In the genomic region with DNA sequence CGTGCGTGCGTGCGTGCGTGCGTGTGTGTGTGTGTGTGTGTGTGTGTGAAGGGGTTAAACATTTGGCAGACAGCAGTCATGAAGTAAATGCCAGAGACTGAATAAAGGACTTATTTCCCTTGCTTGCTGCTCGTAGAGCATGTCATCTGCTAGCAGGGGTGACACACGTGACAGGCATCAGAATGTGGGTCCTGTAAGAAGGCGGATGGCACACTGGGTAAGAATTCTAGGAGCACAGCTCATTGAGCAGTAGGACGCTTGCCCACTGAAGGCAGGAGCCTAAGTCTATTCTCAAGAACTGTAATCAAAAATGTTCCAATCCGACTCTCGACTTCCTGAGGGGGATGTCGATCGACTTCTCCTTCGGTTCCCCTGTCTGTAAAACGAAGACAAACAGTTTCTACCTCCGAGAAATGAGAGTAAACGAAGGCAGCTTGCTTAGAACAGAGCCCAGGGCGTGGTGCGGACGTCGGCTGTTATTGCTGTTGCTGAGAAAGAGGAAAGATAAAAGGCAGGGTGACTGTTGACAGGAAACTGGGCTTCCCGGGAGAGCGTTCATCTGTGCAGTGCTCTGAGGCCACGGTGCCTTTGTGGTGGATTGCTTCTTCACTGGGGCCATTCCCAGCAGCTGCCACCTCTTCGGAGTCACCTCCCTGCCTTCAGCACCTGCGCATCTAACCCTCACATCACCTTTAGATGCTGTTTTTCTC, we compare ENCODE assay signal across 8 mouse cellular contexts.
A peak's percentile ranks its signal among the peaks of the same experiment; 100 is the strongest.
DNase-seq lines count a peak whose midpoint lies in the region; ATAC-seq and TF ChIP-seq lines count a peak whose summit lies in the region.

No protein-coding gene starts in this region.

- ATAC-seq in hindbrain, embryonic 16.5 days, result 0 out of 2 replicates have a peak, but pooled peaks have one; percentile 64
- ATAC-seq in hindbrain, embryonic 14.5 days (ENCODE audit: low FRiP score), result no peak
- ATAC-seq in heart, embryonic 15.5 days (replicated peaks; ENCODE audit: insufficient number of reproducible peaks, insufficient read depth, low FRiP score, low read depth), result no peak

- no peak for TF ChIP-seq POLR2A in kidney, adult 2 months (IDR thresholded peaks at IDR 0.05; ENCODE audit: low read depth, low read length)

- no peak overlapping the region for H3K4me3 ChIP-seq in hindbrain, embryonic 16.5 days (ENCODE audit: low read length)
- no peak overlapping the region for H3K4me3 ChIP-seq in hindbrain, embryonic 14.5 days (replicated peaks; ENCODE audit: low read length)
- no peak overlapping the region for H3K4me3 ChIP-seq in heart, embryonic 15.5 days
- no peak overlapping the region for H3K4me3 ChIP-seq in kidney, adult 2 months (ENCODE audit: insufficient read depth, low read depth, low read length)

- H3K9ac ChIP-seq in hindbrain, embryonic 16.5 days (ENCODE audit: low read depth, low read length), result peak overlapping the region; percentile 17; the same call in 1 of the 2 replicates
- no peak overlapping the region for H3K9ac ChIP-seq in hindbrain, embryonic 14.5 days
- H3K9ac ChIP-seq in heart, embryonic 15.5 days, result no peak overlapping the region

- no peak for TF ChIP-seq CTCF in kidney, adult 2 months (conservative IDR thresholded peaks at IDR 0.05; ENCODE audit: insufficient read depth, insufficient read length, low read depth, low read length)

- H3K4me2 ChIP-seq in hindbrain, embryonic 16.5 days (ENCODE audit: low read length), result peak overlapping the region; percentile 10; the same call in 1 of the 2 replicates
- no peak overlapping the region for H3K4me2 ChIP-seq in hindbrain, embryonic 14.5 days (replicated peaks)
- H3K4me2 ChIP-seq in heart, embryonic 15.5 days, result peak overlapping the region; percentile 41

- no peaks in the 10 kb centered on the region; the same call in 1 of the 2 replicates for H3K27me3 ChIP-seq in hindbrain, embryonic 16.5 days (replicated peaks; ENCODE audit: control insufficient read depth, insufficient read depth, low read length)
- no peaks in the 10 kb centered on the region for H3K27me3 ChIP-seq in hindbrain, embryonic 14.5 days (ENCODE audit: control insufficient read depth, insufficient read depth, low read length)
- H3K27me3 ChIP-seq in heart, embryonic 15.5 days, result no peaks in the 10 kb centered on the region
- no peaks in the 10 kb centered on the region for H3K27me3 ChIP-seq in kidney, adult 2 months (replicated peaks; ENCODE audit: control insufficient read depth, insufficient read depth, low read length)

- no peak for DNase-seq in hindbrain, embryonic 14.5 days (ENCODE audit: low spot score)
- DNase-seq in lung, postnatal 36 days, result peak; percentile 64
- DNase-seq in thymus, postnatal 0 days (ENCODE audit: low spot score), result peak; percentile 66
- DNase-seq in right cerebral cortex, postnatal 14 days, result no peak
- DNase-seq in kidney, adult 2 months, result no peak
- no peak for DNase-seq in frontal cortex, postnatal 25 days (ENCODE audit: low spot score in 2 of 2)

- H3K9me3 ChIP-seq in hindbrain, embryonic 16.5 days (ENCODE audit: control insufficient read depth, low read length), result no peaks in the 10 kb centered on the region
- H3K9me3 ChIP-seq in hindbrain, embryonic 14.5 days (ENCODE audit: control insufficient read depth, low read length), result no peaks in the 10 kb centered on the region
- H3K9me3 ChIP-seq in heart, embryonic 15.5 days (replicated peaks), result no peaks in the 10 kb centered on the region

- H3K27ac ChIP-seq in hindbrain, embryonic 16.5 days (ENCODE audit: low read depth, low read length), result no peak overlapping the region
- no peak overlapping the region for H3K27ac ChIP-seq in hindbrain, embryonic 14.5 days
- H3K27ac ChIP-seq in heart, embryonic 15.5 days, result no peak overlapping the region
- no peak overlapping the region for H3K27ac ChIP-seq in kidney, adult 2 months (ENCODE audit: insufficient read depth, low read depth, low read length)

- H3K36me3 ChIP-seq in hindbrain, embryonic 16.5 days (ENCODE audit: control insufficient read depth, insufficient read depth, low read length), result no peaks in the 10 kb centered on the region
- H3K36me3 ChIP-seq in hindbrain, embryonic 14.5 days (replicated peaks; ENCODE audit: control insufficient read depth, insufficient read depth), result no peaks in the 10 kb centered on the region
- no peaks in the 10 kb centered on the region for H3K36me3 ChIP-seq in heart, embryonic 15.5 days
- H3K36me3 ChIP-seq in kidney, adult 2 months (ENCODE audit: control insufficient read depth, insufficient read depth, low read length), result no peaks in the 10 kb centered on the region

- WGBS in hindbrain, embryonic 16.5 days, result 68% methylated on average over 27 of the region's 27 CpGs
- WGBS in hindbrain, embryonic 14.5 days, result 73% methylated on average over 27 of the region's 27 CpGs
- 53% methylated on average over 27 of the region's 27 CpGs for WGBS in heart, embryonic 15.5 days
- 52% methylated on average over 27 of the region's 27 CpGs for WGBS in kidney, adult 2 months

- H3K4me1 ChIP-seq in hindbrain, embryonic 16.5 days (ENCODE audit: control insufficient read depth, insufficient read depth, low read depth, low read length), result no peaks in the 10 kb centered on the region
- H3K4me1 ChIP-seq in hindbrain, embryonic 14.5 days (replicated peaks; ENCODE audit: control insufficient read depth, insufficient read depth, low read length), result no peaks in the 10 kb centered on the region
- H3K4me1 ChIP-seq in heart, embryonic 15.5 days (replicated peaks), result no peaks in the 10 kb centered on the region; the same call in 1 of the 2 replicates
- no peaks in the 10 kb centered on the region for H3K4me1 ChIP-seq in kidney, adult 2 months (ENCODE audit: control insufficient read depth, insufficient read depth, low read length)

Comparison
In these comparisons a context has a peak if more than half of its experiments do, and no peak if none do; other contexts are left out.
1. DNase-seq: peak in lung, postnatal 36 days (single experiment) and thymus, postnatal 0 days (single experiment); none in hindbrain, embryonic 14.5 days (single experiment), right cerebral cortex, postnatal 14 days (single experiment), kidney, adult 2 months (single experiment) and frontal cortex, postnatal 25 days (0 of 2).